Mouse (Mus musculus): ENCODE measurements around the gene Gm14851. TPM values are rescaled to one million over a fixed set of nuclear protein-coding genes. Genes with fewer than 3 reads are reported as not detected.
A peak's percentile ranks its signal among the peaks of the same experiment; 100 is the strongest.
"Not testable (repeated sequence)": the region's sequence is repeated elsewhere in the genome, so short reads cannot be mapped to it uniquely, and the experiment has no call there.

The Gm14851 gene
- total RNA-seq (2021) = not detected
- long read RNA-seq, experiment 1 = 0 reads
- long read RNA-seq, experiment 2 = 0 reads

- DNase-seq = not testable (repeated sequence)
Measured at GRCm38 (mm10) chr8:21095950-21096349, at the start of gene Gm14851. Gene Gm14851, minus strand, starts transcription at chr8:21096050.

DNA sequence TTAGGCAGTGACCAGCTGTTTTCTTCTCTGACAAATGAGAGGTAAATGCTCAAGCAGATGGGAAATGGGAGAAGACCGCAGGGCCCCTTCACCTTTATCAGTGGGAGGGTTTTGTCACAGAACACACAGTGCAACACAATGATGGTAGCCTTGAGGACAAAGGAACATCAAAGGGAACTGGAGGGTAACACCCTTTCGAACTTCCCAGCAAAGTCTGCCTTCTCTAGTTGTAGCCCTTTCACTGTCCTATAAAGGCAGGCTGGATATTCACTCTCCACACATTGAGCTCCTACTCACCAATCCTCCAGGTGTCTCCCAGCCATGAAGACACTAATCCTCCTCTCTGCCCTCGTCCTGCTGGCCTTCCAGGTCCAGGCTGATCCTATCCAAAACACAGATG is 38.5 kb upstream of the Gm14851 start, which contains the start of gene Defa30:
Gene Defa30 (plus strand): TSS at position 301 of the 400 bp plus-strand sequence.
- not testable (repeated sequence) for DNase-seq

DNA sequence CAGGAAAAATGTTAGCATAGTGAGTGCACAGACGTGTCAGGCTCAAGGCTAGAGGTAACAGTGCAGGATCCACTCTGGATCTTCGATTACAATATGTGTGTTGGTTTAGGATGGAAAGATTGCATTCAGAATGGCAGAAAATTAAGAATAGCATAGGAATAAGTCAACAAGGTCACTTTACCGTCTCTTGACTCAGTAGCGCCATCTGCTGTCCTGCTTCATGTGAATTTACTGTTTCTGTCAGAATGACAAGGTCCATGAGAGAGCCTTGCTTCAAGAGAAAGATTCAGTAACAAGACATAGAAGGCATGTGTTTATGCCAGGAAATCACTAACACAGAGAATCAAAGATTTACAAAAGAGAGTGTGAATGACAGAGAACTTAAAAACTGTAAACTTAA is 2.7 kb downstream of the Gm14851 start:
- DNase-seq = peak; percentile 47

DNA sequence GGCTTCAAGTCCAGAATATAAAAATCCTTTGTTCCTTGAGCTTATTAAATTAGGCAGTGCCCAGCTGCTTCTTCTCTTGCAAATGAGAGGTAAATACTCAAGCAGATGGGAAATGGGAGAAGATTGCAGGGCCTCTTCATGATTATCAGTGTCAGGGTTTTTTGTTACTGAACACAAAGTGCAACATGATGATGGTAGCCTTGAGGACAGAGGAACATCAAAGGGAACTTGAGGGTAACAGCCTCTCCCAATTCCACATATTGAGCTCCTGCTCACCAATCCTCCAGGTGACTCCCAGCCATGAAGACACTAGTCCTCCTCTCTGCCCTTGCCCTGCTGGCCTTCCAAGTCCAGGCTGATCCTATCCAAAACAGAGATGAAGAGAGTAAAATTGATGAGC is 11.7 kb downstream of the Gm14851 start, which contains the start of gene Defa25:
Gene Defa25 (plus strand): TSS at position 301 of the 400 bp plus-strand sequence.
- not testable (repeated sequence) for DNase-seq

- DNase-seq = not testable (repeated sequence)
Measured at GRCm38 (mm10) chr8:21064738-21065137, 31.1 kb downstream of the Gm14851 start, which contains the start of gene Defa35. Gene Defa35, plus strand, starts transcription at chr8:21065038.

DNA sequence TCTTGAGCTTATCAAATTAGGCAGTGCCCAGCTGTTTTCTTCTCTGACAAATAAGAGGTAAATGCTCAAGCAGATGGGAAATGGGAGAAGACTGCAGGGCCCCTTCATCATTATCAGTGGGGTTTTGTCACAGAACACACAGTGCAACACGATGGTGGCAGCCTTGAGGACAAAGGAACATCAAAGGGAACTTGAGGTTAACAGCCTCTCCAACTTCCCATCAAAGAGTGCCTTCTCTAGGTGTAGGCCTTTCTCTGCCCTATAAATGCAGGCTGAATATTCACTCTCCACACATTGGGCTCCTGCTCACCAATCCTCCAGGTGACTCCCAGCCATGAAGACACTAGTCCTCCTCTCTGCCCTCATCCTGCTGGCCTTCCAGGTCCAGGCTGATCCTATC is 41.1 kb downstream of the Gm14851 start, which contains the start of gene Defa23:
Gene Defa23 (plus strand): TSS at position 301 of the 400 bp plus-strand sequence.
- DNase-seq = not testable (repeated sequence)

Other genes starting within 250 kb of the Gm14851 start
- gene Defb33, start 203.4 kb downstream of the Gm14851 start, total RNA-seq (2021) = not detected
- not detected for gene Gm15056, start 193.4 kb downstream of the Gm14851 start, total RNA-seq (2021)
- not detected for gene Gm6040, start 174.0 kb downstream of the Gm14851 start, total RNA-seq (2021)
- not detected for gene AY761185, start 151.3 kb downstream of the Gm14851 start, total RNA-seq (2021)
- not detected for gene Defa21, start 70.5 kb downstream of the Gm14851 start, total RNA-seq (2021)
- not detected for gene Defa23, start 41.0 kb downstream of the Gm14851 start, total RNA-seq (2021)
- gene Defa35, start 31.0 kb downstream of the Gm14851 start, total RNA-seq (2021) = not detected
- gene Defa25, start 11.6 kb downstream of the Gm14851 start, total RNA-seq (2021) = not detected
- gene Defa30, start 38.6 kb upstream of the Gm14851 start, total RNA-seq (2021) = not detected
- gene Defa22, start 66.2 kb upstream of the Gm14851 start, total RNA-seq (2021) = not detected
- not detected for gene Defa31, start 95.6 kb upstream of the Gm14851 start, total RNA-seq (2021)
- gene Gm15293, start 105.5 kb upstream of the Gm14851 start, total RNA-seq (2021) = not detected
- gene Gm15292, start 153.7 kb upstream of the Gm14851 start, total RNA-seq (2021) = not detected
- not detected for gene Defa27, start 219.5 kb upstream of the Gm14851 start, total RNA-seq (2021)
- gene Defa29, start 231.0 kb upstream of the Gm14851 start, total RNA-seq (2021) = not detected